Mouse (Mus musculus): ENCODE measurements around the gene Bicral. TPM values are rescaled to one million over a fixed set of nuclear protein-coding genes. Genes with fewer than 3 reads are reported as not detected.

The Bicral gene
- polyA plus RNA-seq, 1 experiment from 2014 or later = 3.2 TPM

GRCm38 (mm10) chr17:46885910-46886643 lies 27.8 kb upstream of the Bicral start:
- H3K9ac ChIP-seq = 0 out of 2 replicates have a peak overlapping the region, but pooled peaks have one; percentile 23
- H3K27ac ChIP-seq = no peak overlapping the region
- no peaks in the 10 kb centered on the region for H3K9me3 ChIP-seq (replicated peaks)
- H3K27me3 ChIP-seq = no peaks in the 10 kb centered on the region
- H3K4me1 ChIP-seq (replicated peaks) = peaks cover 15% of the 10 kb centered on the region
- no peak for ATAC-seq (replicated peaks; ENCODE audit: insufficient number of reproducible peaks, insufficient read depth, low FRiP score, low read depth)
- no peaks in the 10 kb centered on the region for H3K36me3 ChIP-seq
- no peak overlapping the region for H3K4me3 ChIP-seq
- WGBS = 20% methylated on average over 17 of the region's 17 CpGs
- peak overlapping the region; percentile 35 for H3K4me2 ChIP-seq

- ATAC-seq (replicated peaks; ENCODE audit: insufficient number of reproducible peaks, insufficient read depth, low FRiP score, low read depth) = no peak
- WGBS = 47% methylated on average over 11 of the region's 11 CpGs
Observed at GRCm38 (mm10) chr17:46885218-46885909, 27.1 kb upstream of the Bicral start.

GRCm38 (mm10) chr17:46884766-46885165 lies 26.5 kb upstream of the Bicral start:
- Histone ChIP-seq H3K36me3 (no peaks in the 10 kb centered on the region), H3K9me3 (replicated peaks) (no peaks in the 10 kb centered on the region), H3K27ac (no peak overlapping the region), H3K4me1 (replicated peaks) (peaks cover 19% of the 10 kb centered on the region), H3K9ac (no peak overlapping the region), H3K27me3 (no peaks in the 10 kb centered on the region), H3K4me3 (no peak overlapping the region), H3K4me2 (no peak overlapping the region)
- ATAC-seq (replicated peaks; ENCODE audit: insufficient number of reproducible peaks, insufficient read depth, low FRiP score, low read depth) = no peak
- 86% methylated on average over 6 of the region's 6 CpGs for WGBS

More at GRCm38 (mm10) chr17:46885218-46885909, 27.1 kb upstream of the Bicral start:
- H3K4me1 ChIP-seq (replicated peaks) = peaks cover 15% of the 10 kb centered on the region
- peak overlapping the region; percentile 35; the same call in 1 of the 2 replicates for H3K4me2 ChIP-seq
- no peak overlapping the region for H3K27ac ChIP-seq
- H3K4me3 ChIP-seq = no peak overlapping the region
- no peaks in the 10 kb centered on the region for H3K27me3 ChIP-seq
- 0 out of 2 replicates have a peak overlapping the region, but pooled peaks have one; percentile 23 for H3K9ac ChIP-seq
- no peaks in the 10 kb centered on the region for H3K9me3 ChIP-seq (replicated peaks)
- H3K36me3 ChIP-seq = no peaks in the 10 kb centered on the region

- Histone ChIP-seq H3K9ac (no peak overlapping the region), H3K9me3 (replicated peaks) (no peaks in the 10 kb centered on the region), H3K27me3 (no peaks in the 10 kb centered on the region), H3K36me3 (no peaks in the 10 kb centered on the region), H3K4me2 (no peak overlapping the region), H3K4me1 (replicated peaks) (peaks cover 16% of the 10 kb centered on the region), H3K27ac (no peak overlapping the region), H3K4me3 (no peak overlapping the region)
- no peak for ATAC-seq (replicated peaks; ENCODE audit: insufficient number of reproducible peaks, insufficient read depth, low FRiP score, low read depth)
- WGBS = 88% methylated on average over 9 of the region's 9 CpGs
Observed at GRCm38 (mm10) chr17:46883107-46883506, 24.8 kb upstream of the Bicral start.

GRCm38 (mm10) chr17:46881728-46882127 lies 23.4 kb upstream of the Bicral start:
- no peaks in the 10 kb centered on the region for H3K27me3 ChIP-seq
- H3K9me3 ChIP-seq (replicated peaks) = no peaks in the 10 kb centered on the region
- no peak overlapping the region for H3K27ac ChIP-seq
- no peak for ATAC-seq (replicated peaks; ENCODE audit: insufficient number of reproducible peaks, insufficient read depth, low FRiP score, low read depth)
- H3K4me1 ChIP-seq (replicated peaks) = peaks cover 20% of the 10 kb centered on the region
- WGBS = 81% methylated on average over 6 of the region's 6 CpGs
- no peak overlapping the region for H3K4me3 ChIP-seq
- no peaks in the 10 kb centered on the region for H3K36me3 ChIP-seq
- H3K4me2 ChIP-seq = no peak overlapping the region
- H3K9ac ChIP-seq = no peak overlapping the region

GRCm38 (mm10) chr17:46880322-46880721 lies 22.0 kb upstream of the Bicral start:
- Histone ChIP-seq H3K4me1 (replicated peaks) (peaks cover 12% of the 10 kb centered on the region), H3K9ac (no peak overlapping the region), H3K4me3 (no peak overlapping the region), H3K9me3 (replicated peaks) (no peaks in the 10 kb centered on the region), H3K27ac (peak overlapping the region; percentile 13; the same call in 1 of the 2 replicates), H3K27me3 (no peaks in the 10 kb centered on the region), H3K36me3 (no peaks in the 10 kb centered on the region), H3K4me2 (no peak overlapping the region)
- WGBS = 55% methylated on average over 2 of the region's 2 CpGs
- no peak for ATAC-seq (replicated peaks; ENCODE audit: insufficient number of reproducible peaks, insufficient read depth, low FRiP score, low read depth)

GRCm38 (mm10) chr17:46879841-46880311 lies 21.6 kb upstream of the Bicral start:
- H3K27ac ChIP-seq = peak overlapping the region; percentile 13; the same call in 1 of the 2 replicates
- H3K4me3 ChIP-seq = no peak overlapping the region
- peak; percentile 56; the same call in 1 of the 2 replicates for ATAC-seq (replicated peaks; ENCODE audit: insufficient number of reproducible peaks, insufficient read depth, low FRiP score, low read depth)
- no peaks in the 10 kb centered on the region for H3K9me3 ChIP-seq (replicated peaks)
- H3K27me3 ChIP-seq = no peaks in the 10 kb centered on the region
- no peaks in the 10 kb centered on the region for H3K36me3 ChIP-seq
- no peak overlapping the region for H3K9ac ChIP-seq
- 26% methylated on average over 14 of the region's 14 CpGs for WGBS
- H3K4me2 ChIP-seq = no peak overlapping the region
- H3K4me1 ChIP-seq (replicated peaks) = peaks cover 12% of the 10 kb centered on the region

GRCm38 (mm10) chr17:46877061-46877460 lies 18.8 kb upstream of the Bicral start:
- ATAC-seq (replicated peaks; ENCODE audit: insufficient number of reproducible peaks, insufficient read depth, low FRiP score, low read depth) = no peak
- Histone ChIP-seq H3K4me1 (replicated peaks) (peaks cover 28% of the 10 kb centered on the region), H3K4me3 (no peak overlapping the region), H3K4me2 (no peak overlapping the region), H3K27ac (no peak overlapping the region), H3K9me3 (replicated peaks) (no peaks in the 10 kb centered on the region), H3K9ac (no peak overlapping the region), H3K36me3 (no peaks in the 10 kb centered on the region), H3K27me3 (no peaks in the 10 kb centered on the region)
- WGBS = 86% methylated on average over 5 of the region's 5 CpGs

- no peak overlapping the region for H3K27ac ChIP-seq
Observed at GRCm38 (mm10) chr17:46876371-46876950, 18.2 kb upstream of the Bicral start.

GRCm38 (mm10) chr17:46875626-46876025 lies 17.3 kb upstream of the Bicral start:
- no peak overlapping the region for H3K9ac ChIP-seq
- H3K4me3 ChIP-seq = no peak overlapping the region
- peaks cover 28% of the 10 kb centered on the region for H3K4me1 ChIP-seq (replicated peaks)
- H3K36me3 ChIP-seq = no peaks in the 10 kb centered on the region
- 72% methylated on average over 3 of the region's 3 CpGs for WGBS
- H3K9me3 ChIP-seq (replicated peaks) = no peaks in the 10 kb centered on the region
- ATAC-seq (replicated peaks; ENCODE audit: insufficient number of reproducible peaks, insufficient read depth, low FRiP score, low read depth) = no peak
- no peaks in the 10 kb centered on the region for H3K27me3 ChIP-seq
- no peak overlapping the region for H3K27ac ChIP-seq
- H3K4me2 ChIP-seq = no peak overlapping the region

More at GRCm38 (mm10) chr17:46876371-46876950, 18.2 kb upstream of the Bicral start:
- no peaks in the 10 kb centered on the region for H3K27me3 ChIP-seq
- H3K4me2 ChIP-seq = no peak overlapping the region
- H3K4me3 ChIP-seq = no peak overlapping the region
- H3K9ac ChIP-seq = no peak overlapping the region
- WGBS = 68% methylated on average over 8 of the region's 8 CpGs
- no peaks in the 10 kb centered on the region for H3K36me3 ChIP-seq
- ATAC-seq (replicated peaks; ENCODE audit: insufficient number of reproducible peaks, insufficient read depth, low FRiP score, low read depth) = no peak
- peaks cover 28% of the 10 kb centered on the region for H3K4me1 ChIP-seq (replicated peaks)
- H3K9me3 ChIP-seq (replicated peaks) = no peaks in the 10 kb centered on the region

GRCm38 (mm10) chr17:46874133-46874532 lies 15.9 kb upstream of the Bicral start:
- Histone ChIP-seq H3K9ac (no peak overlapping the region), H3K27me3 (no peaks in the 10 kb centered on the region), H3K9me3 (replicated peaks) (no peaks in the 10 kb centered on the region), H3K4me3 (0 out of 2 replicates have a peak overlapping the region, but pooled peaks have one; percentile 8), H3K27ac (peak overlapping the region; percentile 55), H3K4me1 (replicated peaks) (peaks cover 23% of the 10 kb centered on the region), H3K4me2 (peak overlapping the region; percentile 49), H3K36me3 (no peaks in the 10 kb centered on the region)
- WGBS = 7% methylated on average over 10 of the region's 10 CpGs
- ATAC-seq (replicated peaks; ENCODE audit: insufficient number of reproducible peaks, insufficient read depth, low FRiP score, low read depth) = peak; percentile 58

Data from heart, embryonic 15.5 days (tissue).